Mouse (Mus musculus) brain, embryonic 18.5 days (tissue): ENCODE measurements around the gene Abce1.

Experiments used
- DNase-seq: peaks from one replicate; pipeline ENCODE4 v3.0.0-alpha.2; 2012; ENCODE audit warnings: low read depth, low spot score

Abce1 gene

DNA sequence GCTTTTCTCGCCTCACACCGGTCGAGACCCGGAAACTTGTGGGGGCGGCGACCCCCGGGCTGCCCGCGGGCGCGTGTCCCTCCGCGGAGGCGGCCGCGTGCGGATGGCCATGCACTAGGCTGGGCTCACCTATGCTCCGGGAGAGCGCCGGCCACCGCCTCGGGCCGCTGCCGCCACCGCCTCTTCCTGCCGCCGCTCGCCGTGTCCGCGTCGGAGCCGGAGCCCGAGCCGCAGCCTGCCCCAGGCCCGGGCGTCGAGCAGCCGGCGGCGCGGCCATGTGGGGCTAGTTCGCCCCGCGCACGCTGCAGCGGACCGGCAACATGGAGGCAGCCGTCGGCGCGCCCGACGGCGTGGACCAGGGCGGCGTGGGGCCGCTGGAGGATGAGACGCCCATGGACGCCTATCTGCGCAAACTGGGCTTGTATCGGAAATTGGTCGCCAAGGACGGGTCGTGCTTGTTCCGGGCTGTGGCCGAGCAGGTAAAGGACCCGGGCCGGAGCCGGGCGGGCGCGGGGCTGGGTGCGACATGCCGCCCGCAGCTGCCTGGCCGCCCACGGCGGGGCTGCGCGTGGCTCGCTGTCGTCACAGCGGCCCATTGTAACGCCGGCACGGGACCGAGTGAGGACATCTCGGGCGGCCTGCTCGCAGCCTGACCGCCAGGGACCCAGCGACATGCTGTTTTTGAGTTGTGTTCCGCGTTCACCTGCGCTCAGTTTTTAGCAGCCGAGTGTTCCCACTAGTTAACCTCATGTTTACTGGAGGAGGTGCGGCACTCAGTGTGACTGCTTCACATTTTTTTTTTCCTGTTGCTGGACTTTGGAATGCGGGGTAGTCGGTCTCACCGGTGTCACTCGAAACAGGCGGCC lies 71.7 kb downstream of the Abce1 start, which contains the start of gene Otud4:
Gene Otud4 (plus strand): TSS at position 33 of the 866 bp plus-strand sequence.
- no peak for DNase-seq

DNA sequence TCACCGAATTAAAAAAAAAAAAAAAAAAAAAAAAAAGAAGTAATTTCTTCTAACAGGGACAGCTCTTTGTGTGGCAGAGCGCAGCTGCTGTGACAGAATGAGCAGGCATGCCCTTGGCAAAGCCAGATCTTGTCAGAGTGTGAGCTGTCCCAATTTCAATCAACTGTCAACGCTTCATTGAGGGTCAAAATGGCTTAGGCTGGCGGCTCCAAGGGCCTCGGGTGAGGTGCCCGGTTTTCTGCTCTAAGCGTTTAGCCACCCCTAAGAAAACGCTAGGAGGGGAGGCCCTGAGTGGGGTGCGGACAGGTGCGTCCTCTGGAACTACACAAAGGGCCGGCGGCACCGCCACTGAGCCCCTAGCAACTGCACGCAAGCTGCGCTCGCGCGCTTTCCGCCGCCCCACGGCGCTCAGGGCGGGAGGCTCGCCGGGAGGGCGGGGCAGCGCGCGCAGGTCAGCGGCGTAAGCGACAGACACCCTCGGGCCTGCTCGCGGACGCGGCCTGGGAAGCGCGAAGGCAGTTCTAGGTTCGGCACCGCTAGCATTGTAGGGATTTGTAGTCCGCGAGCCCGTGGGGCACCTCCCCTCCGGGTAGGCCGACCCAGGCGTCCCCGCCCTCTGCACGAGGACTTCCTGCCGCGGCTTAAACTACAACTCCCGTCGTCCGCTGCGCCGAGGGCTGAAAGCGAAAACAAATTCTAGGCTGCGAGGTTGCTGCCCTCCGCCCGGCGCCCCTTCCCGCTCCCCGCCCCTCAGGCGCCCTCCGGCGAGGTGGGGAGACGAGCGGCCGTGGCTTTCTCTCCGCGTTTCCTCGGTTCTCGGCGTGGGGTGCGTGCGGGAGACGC lies 72.6 kb downstream of the Abce1 start:
- DNase-seq: peak; percentile 96

DNA sequence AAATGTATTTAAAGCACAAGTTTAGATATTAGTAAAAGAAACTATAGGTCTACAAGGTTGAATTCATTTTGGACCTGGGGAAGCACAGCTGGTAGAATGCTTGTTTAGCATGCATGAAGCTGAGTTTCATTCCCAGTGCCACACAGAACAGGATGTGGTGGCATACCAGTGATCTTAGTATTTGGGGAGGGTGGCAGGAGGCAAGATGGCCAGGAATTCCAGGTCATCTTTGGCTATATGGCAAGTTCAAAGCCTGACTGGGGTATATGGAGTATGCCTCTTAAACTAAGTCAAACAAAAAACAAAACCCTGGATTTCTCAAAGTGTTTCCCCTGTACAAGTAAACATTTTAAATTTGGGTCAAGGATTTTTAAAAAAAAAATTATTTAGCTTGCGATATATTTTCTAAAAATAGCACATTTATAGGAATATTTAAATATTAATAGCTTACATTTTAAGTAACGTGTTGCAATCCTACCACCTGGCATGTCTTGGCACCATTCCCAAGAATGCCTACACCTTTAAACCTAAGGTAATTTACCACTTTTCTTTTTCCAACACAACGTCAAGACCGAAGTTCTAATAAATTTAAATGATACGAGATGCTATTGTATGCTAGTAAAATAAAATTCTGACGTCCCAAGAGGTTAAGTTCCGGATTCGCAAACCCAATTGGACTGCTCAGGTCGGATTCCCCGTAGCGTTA lies 73.4 kb downstream of the Abce1 start:
- no peak for DNase-seq

DNA sequence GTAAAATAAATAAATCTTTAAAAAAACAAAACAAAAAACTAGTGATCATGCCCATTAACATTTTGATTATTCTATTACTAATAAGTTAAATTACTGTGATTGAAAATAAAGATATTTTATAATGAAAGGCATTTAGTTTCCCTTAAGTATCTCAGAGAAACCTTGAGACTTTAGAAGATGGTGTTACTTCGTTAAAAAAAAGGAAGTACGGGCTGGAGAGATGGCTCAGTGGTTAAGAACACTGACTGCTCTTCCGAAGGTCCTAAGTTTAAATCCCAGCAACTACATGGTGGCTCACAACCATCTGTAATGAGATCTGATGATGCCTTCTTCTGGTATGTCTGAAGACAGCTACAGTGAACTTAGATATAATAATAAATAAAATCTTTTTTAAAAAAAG lies 74.3 kb downstream of the Abce1 start:
- no peak for DNase-seq

DNA sequence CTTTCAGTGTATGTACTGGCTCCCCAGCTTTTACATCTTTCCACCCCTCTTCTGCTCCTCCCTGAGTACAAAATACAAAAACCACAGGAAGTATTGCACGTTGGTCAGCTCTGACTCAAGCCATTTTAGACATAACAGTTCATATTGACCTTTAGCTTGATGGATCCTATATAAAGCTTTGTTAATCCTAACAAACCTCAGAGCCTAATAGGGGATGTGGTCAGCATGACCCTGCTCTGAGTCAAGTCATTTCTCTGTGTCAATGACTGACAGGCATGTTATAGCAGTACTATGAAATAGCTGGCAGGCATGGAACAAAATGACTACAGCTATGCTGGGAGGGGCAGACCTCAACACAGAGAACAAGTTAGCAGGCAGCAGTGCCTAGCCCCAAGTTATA lies 75.4 kb downstream of the Abce1 start:
- no peak for DNase-seq

DNA sequence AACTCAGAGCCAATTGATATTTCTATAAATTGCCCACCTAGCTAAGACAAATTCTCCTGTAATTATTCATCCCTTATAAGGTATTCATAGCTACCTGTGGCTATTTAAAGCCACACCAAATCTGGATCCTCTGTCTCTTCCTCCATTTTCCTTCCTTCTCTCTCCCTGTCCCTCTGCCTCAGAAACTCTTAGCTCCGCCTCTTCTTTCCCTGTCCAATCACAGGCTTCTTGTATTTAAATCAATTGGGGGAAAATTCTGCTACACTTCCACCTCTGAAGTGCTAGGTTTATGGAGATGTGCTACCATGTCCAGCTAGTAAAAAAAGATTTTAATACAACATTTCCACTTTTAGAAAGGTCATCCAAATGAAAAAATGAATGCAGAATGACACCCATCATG lies 76.0 kb downstream of the Abce1 start:
- no peak for DNase-seq
